Mouse (Mus musculus) embryonic fibroblast, embryonic 13.5 days (primary cell): ENCODE data around the gene Enpp7. TPM values are rescaled to one million over a fixed set of nuclear protein-coding genes. Genes with fewer than 3 reads are reported as not detected.

Experiments
- H3K27ac ChIP-seq: 2 replicates; pipeline ENCODE4 v1.5.1; 2012; ENCODE audit warnings: low read length, control low read depth, inconsistent platforms; ENCODE audit not compliant: insufficient read depth
- H3K4me1 ChIP-seq: 2 replicates; pipeline ENCODE4 v1.6.1; 2011; ENCODE audit warnings: low read length; ENCODE audit not compliant: control insufficient read depth, insufficient read depth
- H3K4me3 ChIP-seq: 2 replicates; pipeline ENCODE4 v1.5.1; 2011; ENCODE audit warnings: mild to moderate bottlenecking, control low read depth, low read length; ENCODE audit not compliant: insufficient read depth
- CTCF ChIP-seq: IDR thresholded peaks from 2 replicates; pipeline ENCODE4 v1.5.1; 2011; ENCODE audit warnings: mild to moderate bottlenecking, control low read depth, low read length, moderate library complexity, borderline replicate concordance; ENCODE audit not compliant: insufficient read depth
- POLR2A ChIP-seq: IDR thresholded peaks from 2 replicates; pipeline ENCODE4 v1.6.1; 2011; ENCODE audit warnings: low read depth, mild to moderate bottlenecking, control low read depth, low read length, moderate library complexity
- polyA plus RNA-seq: library from polyadenylated mRNA; stranded (reverse); fragments of >200 nt; gene quantifications from 2 replicates; pipeline ENCODE4 v1.2.4, GENCODE M21; 2011; ENCODE audit warnings: low read depth; ENCODE audit not compliant: missing spikeins, insufficient read length

Enpp7 gene
- polyA plus RNA-seq, 1 experiment: not detected

DNA sequence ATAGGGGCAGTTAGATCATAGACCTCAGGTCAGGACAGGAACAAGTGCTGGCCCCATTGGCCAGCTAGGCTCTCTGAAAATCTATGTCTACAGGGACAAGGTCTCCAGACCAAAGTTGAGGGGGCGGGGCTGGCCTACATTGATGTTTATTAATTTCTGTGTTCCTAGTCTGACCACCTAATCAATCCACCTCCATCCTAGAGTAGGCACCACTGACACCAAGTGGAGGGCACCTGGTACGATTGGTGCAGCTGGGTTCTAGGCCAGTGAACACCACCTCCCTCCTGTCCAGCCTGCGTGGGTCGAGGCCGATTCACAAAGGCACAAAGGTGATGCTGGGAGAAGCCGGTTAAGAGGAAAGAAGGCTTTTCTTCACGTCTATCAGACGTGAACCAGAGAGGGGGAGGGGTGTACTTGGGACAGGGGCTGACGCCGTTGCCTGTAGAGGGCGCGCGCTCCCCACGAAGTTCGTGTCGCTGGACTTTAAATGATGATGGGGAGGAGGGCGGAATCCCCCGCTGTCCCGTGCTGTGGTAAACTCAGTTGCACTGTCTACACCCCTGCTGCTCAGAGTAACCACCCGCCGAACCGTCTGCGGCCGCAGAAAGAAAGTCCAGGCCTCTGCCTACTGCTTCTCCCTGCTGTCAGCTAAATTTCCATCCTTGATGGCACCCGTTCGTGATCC, 46.0 kb downstream of the Enpp7 start:
- peak; percentile 92 for TF ChIP-seq CTCF
- TF ChIP-seq POLR2A: no peak
- peaks cover 2% of the 10 kb centered on the region; the same call in 1 of the 2 replicates for H3K4me1 ChIP-seq
- peak overlapping the region; percentile 14; the same call in 1 of the 2 replicates for H3K4me3 ChIP-seq
- H3K27ac ChIP-seq: no peak overlapping the region

GRCm38 (mm10) chr11:119034635-119035034, 46.6 kb downstream of the Enpp7 start:
- TF ChIP-seq POLR2A (no peak), CTCF (no peak)
- H3K4me1 ChIP-seq: peaks cover 2% of the 10 kb centered on the region; the same call in 1 of the 2 replicates
- H3K4me3 ChIP-seq: peak overlapping the region; percentile 14; the same call in 1 of the 2 replicates
- H3K27ac ChIP-seq: no peak overlapping the region

DNA sequence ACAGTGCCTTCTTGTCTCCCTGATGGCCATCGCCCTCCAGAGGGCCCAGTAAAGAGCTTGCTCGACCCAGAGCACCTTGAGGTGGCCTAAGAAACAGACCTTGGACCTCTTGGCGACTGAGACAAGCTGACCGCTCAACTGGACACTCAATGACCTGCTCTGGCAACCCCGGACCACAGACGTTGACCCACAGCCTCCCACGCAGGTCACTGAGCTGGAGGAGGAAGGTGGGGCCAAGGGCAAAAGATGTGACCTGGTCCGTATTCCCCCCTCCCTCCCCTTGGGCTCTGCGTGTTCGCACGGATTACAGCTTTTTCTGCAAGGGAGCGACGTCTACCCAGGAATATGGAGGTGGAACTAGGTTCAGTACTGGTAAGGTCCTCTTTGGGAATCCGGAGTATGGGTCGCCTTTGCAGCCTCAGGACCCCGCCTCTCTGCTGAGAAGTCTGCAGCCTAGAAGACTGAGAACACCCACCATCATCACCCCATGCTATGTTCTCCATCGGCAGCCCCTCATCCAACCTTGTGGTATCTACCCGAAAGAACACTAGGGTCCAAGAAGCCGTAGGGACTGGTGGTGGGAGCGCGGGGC, 47.2 kb downstream of the Enpp7 start:
- H3K27ac ChIP-seq: no peak overlapping the region
- H3K4me1 ChIP-seq: peaks cover 2% of the 10 kb centered on the region; the same call in 1 of the 2 replicates
- no peak overlapping the region for H3K4me3 ChIP-seq
- TF ChIP-seq CTCF (no peak), POLR2A (no peak)

GRCm38 (mm10) chr11:119035686-119036165, 47.7 kb downstream of the Enpp7 start:
- TF ChIP-seq CTCF (no peak), POLR2A (no peak)
- H3K4me3 ChIP-seq: no peak overlapping the region
- H3K27ac ChIP-seq: no peak overlapping the region
- peaks cover 2% of the 10 kb centered on the region; the same call in 1 of the 2 replicates for H3K4me1 ChIP-seq

- TF ChIP-seq POLR2A: no peak
- TF ChIP-seq CTCF: no peak
- H3K27ac ChIP-seq: no peak overlapping the region
- no peak overlapping the region for H3K4me3 ChIP-seq
- H3K4me1 ChIP-seq: peaks cover 2% of the 10 kb centered on the region; the same call in 1 of the 2 replicates
Measured at GRCm38 (mm10) chr11:119036447-119036846, 48.5 kb downstream of the Enpp7 start.

GRCm38 (mm10) chr11:119036934-119037779, 49.2 kb downstream of the Enpp7 start:
- Histone ChIP-seq H3K27ac (peak overlapping the region; percentile 3; the same call in 1 of the 2 replicates), H3K4me1 (peaks cover 2% of the 10 kb centered on the region; the same call in 1 of the 2 replicates), H3K4me3 (peak overlapping the region; percentile 31)
- TF ChIP-seq CTCF (no peak), POLR2A (no peak)

GRCm38 (mm10) chr11:119037780-119038401, 49.9 kb downstream of the Enpp7 start:
- peaks cover 5% of the 10 kb centered on the region; the same call in 1 of the 2 replicates for H3K4me1 ChIP-seq
- H3K27ac ChIP-seq: no peak overlapping the region
- TF ChIP-seq POLR2A (no peak), CTCF (no peak)
- peak overlapping the region; percentile 13; the same call in 1 of the 2 replicates for H3K4me3 ChIP-seq

DNA sequence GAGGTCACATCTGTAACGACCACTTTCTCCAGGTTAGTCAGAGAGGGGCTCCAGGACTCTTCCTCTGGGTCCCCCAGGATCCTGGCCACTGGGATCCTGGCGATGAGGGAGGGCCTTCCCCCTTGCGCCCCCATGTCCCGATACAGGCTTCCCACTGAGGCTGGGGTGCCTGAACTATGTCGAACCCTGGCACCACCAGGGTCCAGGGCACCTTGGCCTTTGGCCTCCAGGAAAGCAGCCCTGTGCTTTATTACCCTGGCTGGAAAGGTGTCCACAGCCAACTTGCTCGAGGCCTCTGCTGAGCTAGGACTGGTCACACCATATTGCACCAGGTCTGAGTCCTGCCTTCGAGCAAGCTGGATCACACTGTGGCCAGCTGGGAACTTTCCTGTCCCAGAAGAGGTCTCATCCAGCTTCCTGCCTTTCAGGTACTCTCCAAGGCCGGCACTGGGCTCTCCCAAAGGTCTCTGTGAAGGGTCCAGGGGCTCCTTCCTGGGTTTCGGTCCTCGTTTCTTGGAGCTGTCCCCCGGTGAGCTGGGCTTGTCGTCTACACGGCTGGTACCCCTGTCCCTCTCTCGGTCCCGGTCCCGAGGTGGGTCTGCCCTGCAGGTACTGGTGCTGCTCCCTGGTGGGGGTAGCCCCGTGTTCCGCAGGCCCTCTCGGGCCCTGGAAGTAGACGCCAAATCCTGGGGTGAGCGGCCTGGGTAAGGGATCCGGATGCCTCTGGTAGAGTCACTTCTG, 50.9 kb downstream of the Enpp7 start:
- no peak for TF ChIP-seq POLR2A
- no peak for TF ChIP-seq CTCF
- no peak overlapping the region for H3K27ac ChIP-seq
- no peak overlapping the region for H3K4me3 ChIP-seq

More for the DNA sequence above, 50.9 kb downstream of the Enpp7 start:
- H3K4me1 ChIP-seq: peaks cover 5% of the 10 kb centered on the region; the same call in 1 of the 2 replicates
